Mouse (Mus musculus) CH12.LX (cell line): Measurements from ENCODE around the gene Grin1.

Source experiments
- POLR2AphosphoS2 ChIP-seq: IDR thresholded peaks from 2 replicates; pipeline ENCODE4 v1.6.1; 2011; ENCODE audit warnings: low read depth, low read length, improper control_type of control experiment
- UBTF ChIP-seq: IDR thresholded peaks from 2 replicates; pipeline ENCODE4 v1.6.1; 2012; ENCODE audit warnings: low read depth, mild to moderate bottlenecking, inconsistent platforms, low read length, improper control_type of control experiment, moderate library complexity
- ZNF384 ChIP-seq: IDR thresholded peaks from 2 replicates; pipeline ENCODE4 v1.6.1; 2012; ENCODE audit warnings: low read depth, low read length, improper control_type of control experiment, inconsistent platforms

- TF ChIP-seq POLR2AphosphoS2 (no peak), UBTF (no peak), ZNF384 (no peak)
Measured at GRCm38 (mm10) chr2:25303931-25304656, 14.9 kb downstream of the Grin1 start.
